Mouse (Mus musculus) embryonic facial prominence, embryonic 12.5 days (tissue): ENCODE data around the gene Large1. TPM values are rescaled to one million over a fixed set of nuclear protein-coding genes. Genes with fewer than 3 reads are reported as not detected.
"Not testable (repeated sequence)": the region's sequence is repeated elsewhere in the genome, so short reads cannot be mapped to it uniquely, and the experiment has no call there.

ENCODE experiments used
- ATAC-seq: fragments of 200-750 bp; cut with Nextera tagmentation; 2 replicates; pipeline ENCODE4 v1.8.0; 2017; ENCODE audit not compliant: insufficient number of reproducible peaks, insufficient read depth, low FRiP score, low TSS enrichment
- H3K27ac ChIP-seq: fragments of 300-500 bp; sonication (generic); 2 replicates; pipeline ENCODE4 v1.5.1; 2016; ENCODE audit warnings: mild to moderate bottlenecking
- H3K27me3 ChIP-seq: fragments of 300-500 bp; sonication (generic); 2 replicates; pipeline ENCODE4 v1.6.1; 2016; ENCODE audit warnings: mild to moderate bottlenecking, moderate library complexity
- H3K36me3 ChIP-seq: fragments of 300-500 bp; sonication (generic); 2 replicates; pipeline ENCODE4 v1.6.1; 2016; ENCODE audit warnings: mild to moderate bottlenecking
- H3K4me1 ChIP-seq: fragments of 300-500 bp; sonication (generic); 2 replicates; pipeline ENCODE4 v1.6.1; 2016
- H3K4me2 ChIP-seq: fragments of 300-500 bp; sonication (generic); replicated peaks from 2 replicates; pipeline ENCODE4 v1.6.1; 2016; ENCODE audit warnings: mild to moderate bottlenecking, moderate library complexity
- H3K4me3 ChIP-seq: fragments of 300-500 bp; sonication (generic); 2 replicates; pipeline ENCODE4 v1.5.1; 2016; ENCODE audit warnings: mild to moderate bottlenecking
- H3K9ac ChIP-seq: fragments of 300-500 bp; sonication (generic); 2 replicates; pipeline ENCODE4 v1.6.1; 2016; ENCODE audit warnings: mild to moderate bottlenecking, moderate library complexity
- H3K9me3 ChIP-seq: fragments of 300-500 bp; sonication (generic); 2 replicates; pipeline ENCODE4 v1.6.1; 2016; ENCODE audit warnings: mild to moderate bottlenecking, moderate library complexity
- WGBS: fragments of 180-500 bp; shearing (Covaris S2); methylation state at CpG from one replicate; pipeline ENCODE4 v1.1.7; 2016; 5-methylcytosine and 5-hydroxymethylcytosine counted together
- polyA plus RNA-seq: library from polyadenylated mRNA; unstranded; fragments of >200 nt; fragmentation: Nextera tagmentation; extraction: Ambion mirVana; gene quantifications from 2 replicates; pipeline ENCODE4 v1.2.1, GENCODE M21; 2016

The Large1 gene
- polyA plus RNA-seq, 1 experiment from 2014 or later: 10.9 TPM

DNA sequence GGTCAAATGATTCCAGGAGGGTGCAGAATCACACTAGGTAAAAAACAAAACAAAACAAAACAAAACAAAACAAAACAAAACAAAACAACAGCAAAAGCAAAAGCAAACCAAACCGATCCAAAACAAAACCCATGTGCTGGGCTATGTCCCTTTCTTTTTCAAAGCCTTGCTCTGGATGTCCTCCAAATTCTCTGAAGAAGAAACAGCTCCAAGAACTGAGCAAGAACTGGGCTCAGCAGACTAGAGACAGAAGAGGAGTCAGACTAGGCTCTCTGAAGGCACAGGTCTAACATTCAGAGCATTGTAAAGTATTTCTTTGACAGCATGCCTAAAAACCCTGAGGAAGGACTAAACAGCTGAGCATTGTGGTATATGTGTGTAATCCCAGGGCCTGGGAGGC is 370.5 kb downstream of the Large1 start:
- WGBS: 88% methylated on average over 1 of the region's 1 CpGs
- H3K9me3 ChIP-seq: no peaks in the 10 kb centered on the region
- no peak overlapping the region for H3K4me3 ChIP-seq

DNA sequence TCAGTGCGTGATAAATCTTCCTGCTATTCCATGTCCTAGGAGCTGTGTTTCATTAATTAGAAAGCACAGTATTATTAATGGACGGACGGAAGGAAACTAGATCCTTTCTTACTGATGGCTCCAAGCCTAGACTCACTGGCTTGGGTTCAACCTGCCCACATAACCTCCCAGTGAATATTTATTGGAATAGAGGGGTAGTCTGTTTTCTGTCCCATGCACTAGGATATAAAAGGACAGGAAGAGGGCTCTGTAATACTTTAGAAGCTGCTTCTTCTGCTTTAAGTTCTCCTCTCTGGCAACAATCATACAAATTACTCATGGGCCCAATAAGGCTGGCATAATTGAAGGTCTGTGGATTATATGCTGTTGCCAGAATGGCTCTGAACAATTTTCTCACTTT is 398.3 kb downstream of the Large1 start:
- Histone ChIP-seq H3K4me2 (no peak overlapping the region), H3K36me3 (no peaks in the 10 kb centered on the region), H3K27ac (no peak overlapping the region), H3K27me3 (no peaks in the 10 kb centered on the region), H3K9me3 (no peaks in the 10 kb centered on the region), H3K4me3 (no peak overlapping the region), H3K9ac (no peak overlapping the region), H3K4me1 (no peaks in the 10 kb centered on the region)
- 89% methylated on average over 3 of the region's 3 CpGs for WGBS
- ATAC-seq: no peak

More for the DNA sequence above, 370.5 kb downstream of the Large1 start:
- Histone ChIP-seq H3K4me2 (no peak overlapping the region), H3K4me1 (no peaks in the 10 kb centered on the region), H3K9ac (no peak overlapping the region), H3K36me3 (no peaks in the 10 kb centered on the region), H3K27me3 (no peaks in the 10 kb centered on the region), H3K27ac (no peak overlapping the region)
- no peak for ATAC-seq

DNA sequence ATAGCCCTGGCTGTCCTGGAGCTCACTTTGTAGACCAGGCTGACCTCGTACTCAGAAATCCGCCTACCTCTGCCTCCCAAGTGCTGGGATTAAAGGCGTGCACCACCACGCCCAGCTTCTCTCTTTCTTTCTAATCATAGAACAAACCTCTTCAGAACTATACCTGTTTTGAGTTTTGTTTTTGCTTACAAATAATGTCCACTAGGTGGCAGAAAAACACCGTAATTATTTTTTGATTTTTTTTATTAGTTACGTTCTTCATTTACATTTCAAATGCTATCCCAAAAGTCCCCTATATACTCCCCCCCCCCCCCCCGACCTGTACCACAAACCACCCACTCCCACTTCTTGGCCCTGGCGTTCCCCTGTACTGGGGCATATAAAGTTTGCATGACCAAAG is 411.9 kb downstream of the Large1 start:
- H3K36me3 ChIP-seq, H3K4me3 ChIP-seq, H3K4me2 ChIP-seq, H3K27ac ChIP-seq, H3K9ac ChIP-seq, H3K27me3 ChIP-seq, H3K9me3 ChIP-seq, ATAC-seq, H3K4me1 ChIP-seq: not testable (repeated sequence)
- WGBS: 75% methylated on average over 8 of the region's 8 CpGs

DNA sequence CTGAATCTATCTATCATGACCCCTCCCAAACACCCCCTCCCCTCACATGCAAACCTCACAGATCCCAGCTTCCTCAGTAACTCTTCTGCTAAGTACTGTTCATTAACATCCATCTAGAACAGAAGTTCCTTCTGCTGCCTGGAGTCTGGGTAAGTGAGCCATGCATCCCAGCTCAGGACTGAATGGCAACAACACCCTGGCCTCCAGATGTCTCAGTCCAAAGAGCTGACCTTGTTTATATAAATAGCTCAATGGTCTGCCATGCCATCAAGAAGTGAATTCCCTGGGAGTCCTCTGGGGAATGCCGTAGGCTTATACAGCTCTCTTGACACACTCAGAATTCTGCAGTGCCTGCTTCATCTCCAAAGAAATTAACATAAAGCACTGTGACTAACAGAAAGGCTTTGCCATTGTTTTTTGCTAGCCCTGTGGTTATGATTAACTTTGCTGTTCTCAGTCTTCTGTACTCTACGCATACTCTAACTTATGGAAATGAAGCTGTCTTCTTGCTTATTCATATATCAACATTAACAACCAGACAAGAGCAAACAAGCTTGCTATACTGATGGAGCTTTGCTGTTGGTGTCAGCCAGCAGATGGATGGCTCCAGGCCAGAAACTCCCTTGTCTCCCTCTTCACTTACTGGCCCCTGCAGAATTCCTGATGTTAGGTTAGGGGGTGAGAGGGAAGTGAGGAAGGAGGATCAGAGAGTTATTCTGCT is 434.0 kb downstream of the Large1 start:
- H3K27me3 ChIP-seq: no peaks in the 10 kb centered on the region
- 61% methylated on average over 2 of the region's 2 CpGs for WGBS
- H3K4me1 ChIP-seq: no peaks in the 10 kb centered on the region

DNA sequence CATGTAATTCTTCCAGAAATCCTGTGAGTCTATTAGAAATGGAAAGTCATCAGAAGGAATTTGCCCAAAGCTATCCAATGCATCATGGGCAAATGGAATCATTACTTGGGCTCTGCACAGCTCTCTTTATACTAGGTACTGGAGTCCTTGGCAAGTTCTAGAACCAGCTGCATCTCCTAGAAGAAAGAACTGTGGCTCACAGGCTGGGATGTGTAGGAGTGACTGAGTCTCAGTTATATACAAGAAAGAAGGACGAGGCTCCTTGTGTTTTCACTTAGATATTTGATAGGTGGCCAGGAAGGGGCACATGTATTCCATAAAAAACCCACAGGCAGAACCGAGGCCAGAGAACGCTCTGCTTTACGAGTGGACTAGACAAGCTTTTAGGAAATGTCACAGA is 447.8 kb downstream of the Large1 start:
- Histone ChIP-seq H3K4me1 (no peaks in the 10 kb centered on the region), H3K36me3 (no peaks in the 10 kb centered on the region), H3K4me3 (no peak overlapping the region), H3K27me3 (no peaks in the 10 kb centered on the region), H3K9ac (no peak overlapping the region), H3K4me2 (no peak overlapping the region), H3K9me3 (no peaks in the 10 kb centered on the region), H3K27ac (no peak overlapping the region)
- WGBS: 65% methylated on average over 4 of the region's 4 CpGs
- ATAC-seq: no peak

More for the DNA sequence above, 434.0 kb downstream of the Large1 start:
- peak; percentile 83 for ATAC-seq
- no peaks in the 10 kb centered on the region for H3K36me3 ChIP-seq
- no peaks in the 10 kb centered on the region for H3K9me3 ChIP-seq
- H3K9ac ChIP-seq: no peak overlapping the region
- no peak overlapping the region for H3K4me2 ChIP-seq
- no peak overlapping the region for H3K27ac ChIP-seq
- H3K4me3 ChIP-seq: no peak overlapping the region

DNA sequence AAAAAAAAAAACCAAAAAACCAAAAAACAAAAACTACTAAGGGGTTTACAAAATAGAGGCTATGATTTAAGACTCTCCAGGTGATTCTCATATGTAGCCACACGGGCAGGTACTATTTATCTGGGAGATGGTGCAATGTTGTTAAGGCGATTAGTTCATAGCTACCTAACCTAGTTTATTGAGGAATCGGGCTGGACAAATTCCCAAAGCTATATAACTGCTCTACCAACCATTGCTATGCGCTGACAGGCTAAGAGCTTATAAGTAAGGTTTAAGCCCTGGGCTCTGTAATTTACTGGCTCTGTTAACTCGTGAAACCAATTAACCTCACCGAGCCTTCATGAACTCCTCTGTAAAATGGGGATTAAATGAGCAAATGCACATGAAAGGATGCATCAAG is 451.7 kb downstream of the Large1 start:
- Histone ChIP-seq H3K4me3 (no peak overlapping the region), H3K4me2 (no peak overlapping the region), H3K9me3 (no peaks in the 10 kb centered on the region), H3K27ac (no peak overlapping the region), H3K4me1 (no peaks in the 10 kb centered on the region), H3K9ac (no peak overlapping the region), H3K27me3 (no peaks in the 10 kb centered on the region), H3K36me3 (no peaks in the 10 kb centered on the region)
- 87% methylated on average over 6 of the region's 6 CpGs for WGBS
- no peak for ATAC-seq

DNA sequence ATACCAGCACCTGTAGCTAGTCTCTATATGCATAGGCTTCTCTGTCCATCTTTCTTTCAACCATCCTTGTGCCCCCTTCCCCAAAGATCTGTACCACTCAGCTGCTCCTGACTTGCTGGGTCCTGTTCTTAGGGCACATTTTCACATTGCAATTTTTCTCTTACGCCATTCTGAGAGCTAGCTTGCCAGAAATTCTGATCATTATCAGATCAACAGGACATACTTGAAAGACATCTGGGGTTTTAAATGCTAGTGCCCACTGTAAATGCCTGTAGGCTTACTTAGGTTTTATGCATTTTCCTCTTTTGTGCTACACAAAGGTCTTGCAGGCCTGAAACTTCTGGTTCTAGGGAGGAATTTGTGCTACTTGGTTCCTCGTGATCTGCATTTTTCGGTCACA is 454.0 kb downstream of the Large1 start:
- no peaks in the 10 kb centered on the region for H3K36me3 ChIP-seq
- no peaks in the 10 kb centered on the region for H3K4me1 ChIP-seq
- no peaks in the 10 kb centered on the region for H3K27me3 ChIP-seq
- H3K4me2 ChIP-seq: no peak overlapping the region
- no peak overlapping the region for H3K4me3 ChIP-seq
- no peaks in the 10 kb centered on the region for H3K9me3 ChIP-seq
- WGBS: 90% methylated on average over 3 of the region's 3 CpGs
- no peak for ATAC-seq
- H3K27ac ChIP-seq: no peak overlapping the region
- H3K9ac ChIP-seq: no peak overlapping the region

DNA sequence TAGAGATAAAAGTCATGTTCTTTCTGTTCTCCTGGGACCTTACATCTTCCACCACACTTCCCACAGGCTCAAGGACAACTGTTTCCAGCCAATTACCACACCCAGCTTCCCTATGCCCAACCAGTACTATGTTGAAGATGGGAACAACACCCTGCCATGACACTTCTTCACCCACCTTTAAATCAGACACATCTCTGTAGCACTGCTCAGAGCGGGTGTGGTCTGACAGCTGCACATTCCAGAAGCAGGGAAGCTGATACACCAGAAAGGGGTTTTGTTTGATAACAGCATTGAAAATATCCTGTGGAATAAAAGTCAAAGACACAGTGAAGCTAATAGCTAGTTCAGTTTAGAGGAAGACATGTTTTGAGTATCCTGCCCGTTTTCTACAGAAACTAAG is 470.3 kb downstream of the Large1 start:
- H3K9me3 ChIP-seq: no peaks in the 10 kb centered on the region
- H3K36me3 ChIP-seq: no peaks in the 10 kb centered on the region
- no peak overlapping the region for H3K4me3 ChIP-seq
- 85% methylated on average over 2 of the region's 2 CpGs for WGBS
- no peak overlapping the region for H3K9ac ChIP-seq
- no peaks in the 10 kb centered on the region for H3K27me3 ChIP-seq
- no peak for ATAC-seq
- H3K4me2 ChIP-seq: no peak overlapping the region
- no peaks in the 10 kb centered on the region for H3K4me1 ChIP-seq
- H3K27ac ChIP-seq: no peak overlapping the region

DNA sequence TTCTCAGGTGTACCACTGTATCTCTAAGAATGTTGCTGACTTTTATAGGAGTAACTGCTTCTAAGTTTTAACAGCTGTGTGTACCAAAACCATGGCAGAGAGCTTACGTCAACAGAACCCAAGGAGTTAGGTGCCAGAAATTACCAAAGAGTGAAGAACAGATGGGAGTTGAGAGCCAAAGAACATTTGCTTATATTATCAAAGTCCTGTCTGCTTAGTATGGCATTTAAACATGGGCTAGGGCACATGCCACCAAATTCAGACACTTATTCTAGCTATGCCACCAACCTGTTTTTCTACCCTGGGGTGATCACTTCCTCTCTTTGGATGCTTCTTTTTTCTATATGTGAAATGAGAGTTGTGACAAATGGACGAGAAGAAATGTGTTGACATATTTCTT is 479.9 kb downstream of the Large1 start:
- ATAC-seq: no peak
- no peak overlapping the region for H3K4me3 ChIP-seq
- WGBS: 79% methylated on average over 2 of the region's 2 CpGs
- no peak overlapping the region for H3K27ac ChIP-seq
- H3K4me1 ChIP-seq: no peaks in the 10 kb centered on the region
- no peak overlapping the region for H3K9ac ChIP-seq
- no peaks in the 10 kb centered on the region for H3K27me3 ChIP-seq
- H3K36me3 ChIP-seq: no peaks in the 10 kb centered on the region
- no peak overlapping the region for H3K4me2 ChIP-seq
- no peaks in the 10 kb centered on the region for H3K9me3 ChIP-seq

DNA sequence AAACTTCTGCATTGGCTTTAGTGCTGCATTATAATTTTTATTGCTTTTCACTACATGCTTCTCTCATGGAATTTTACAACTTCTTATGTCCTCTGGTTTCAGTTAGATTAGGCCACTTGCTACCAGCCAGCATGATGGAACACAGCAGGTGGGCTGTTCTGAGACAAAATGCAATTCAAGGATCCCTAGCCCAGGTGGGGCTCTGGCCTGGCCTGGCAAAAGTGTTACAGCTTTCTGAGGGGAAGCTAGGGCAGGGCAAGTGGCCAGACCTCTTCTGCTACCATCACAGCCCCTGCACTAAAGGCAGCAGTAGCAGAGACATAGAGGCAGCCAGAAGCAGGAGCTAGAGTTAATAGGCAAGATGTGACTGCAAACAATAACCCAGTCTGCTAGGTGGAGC is 506.5 kb downstream of the Large1 start:
- no peak for ATAC-seq
- H3K9me3 ChIP-seq: no peaks in the 10 kb centered on the region
- H3K4me1 ChIP-seq: no peaks in the 10 kb centered on the region
- no peak overlapping the region for H3K9ac ChIP-seq
- H3K4me3 ChIP-seq: no peak overlapping the region
- H3K36me3 ChIP-seq: peaks cover 10% of the 10 kb centered on the region; the same call in 1 of the 2 replicates
- no peak overlapping the region for H3K27ac ChIP-seq
- no peak overlapping the region for H3K4me2 ChIP-seq
- no peaks in the 10 kb centered on the region for H3K27me3 ChIP-seq

DNA sequence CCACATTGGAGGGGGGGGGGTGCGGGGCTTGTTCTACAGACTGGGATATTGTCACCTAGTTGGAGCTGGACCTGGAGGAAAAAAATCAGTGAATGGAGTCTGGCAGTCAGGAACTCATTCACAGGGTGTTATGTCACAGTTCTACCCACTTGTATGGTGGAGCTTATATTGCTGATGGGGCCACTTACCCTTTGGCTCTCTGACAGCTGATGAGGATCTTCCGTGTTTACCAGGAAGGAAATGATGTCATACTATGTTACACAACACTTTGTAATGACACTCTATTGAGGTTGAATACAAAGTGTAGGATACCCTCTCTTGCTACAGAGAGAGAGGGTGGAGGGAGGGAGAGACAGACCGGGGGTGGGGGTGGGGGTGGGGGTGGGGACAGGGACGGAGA is 517.5 kb downstream of the Large1 start:
- 86% methylated on average over 4 of the region's 4 CpGs for WGBS
- Histone ChIP-seq H3K36me3 (0 out of 2 replicates have a peak, but pooled peaks cover 3% of the 10 kb centered on the region), H3K4me2 (no peak overlapping the region), H3K9me3 (no peaks in the 10 kb centered on the region), H3K9ac (no peak overlapping the region), H3K4me3 (no peak overlapping the region), H3K27me3 (no peaks in the 10 kb centered on the region), H3K4me1 (no peaks in the 10 kb centered on the region), H3K27ac (no peak overlapping the region)
- no peak for ATAC-seq

DNA sequence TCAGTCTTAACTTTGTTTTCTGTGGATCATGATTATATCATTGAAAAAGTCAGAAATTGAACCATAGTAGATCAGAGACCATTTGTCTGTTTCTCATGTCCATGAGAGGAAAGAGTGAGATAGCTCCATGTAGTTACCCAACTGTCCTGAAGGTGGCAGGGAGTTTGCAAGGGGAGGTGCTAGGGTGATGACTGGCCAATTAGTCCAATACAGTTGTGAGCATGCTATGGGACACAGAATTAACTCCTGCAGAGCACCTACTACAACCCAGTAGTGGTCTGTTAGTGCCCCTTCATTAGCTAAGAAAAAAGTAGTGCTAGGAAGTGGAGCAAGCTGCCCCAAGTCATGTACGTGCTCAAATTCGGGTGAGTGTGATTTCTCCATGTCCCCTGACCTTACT is 520.2 kb downstream of the Large1 start:
- Histone ChIP-seq H3K9ac (no peak overlapping the region), H3K27ac (no peak overlapping the region), H3K4me2 (no peak overlapping the region), H3K9me3 (no peaks in the 10 kb centered on the region), H3K36me3 (0 out of 2 replicates have a peak, but pooled peaks cover 3% of the 10 kb centered on the region), H3K4me1 (no peaks in the 10 kb centered on the region), H3K27me3 (no peaks in the 10 kb centered on the region), H3K4me3 (no peak overlapping the region)
- 85% methylated on average over 2 of the region's 2 CpGs for WGBS
- no peak for ATAC-seq
